Mouse (Mus musculus) ES-Bruce4 (cell line): ENCODE results near the gene Slc24a3.

ENCODE experiments used
- CTCF ChIP-seq: IDR thresholded peaks from one replicate; pipeline ENCODE4 v1.8.1; 2011; ENCODE audit warnings: low read depth, low read length
- EP300 ChIP-seq: IDR thresholded peaks from 2 replicates; pipeline ENCODE4 v1.6.1; 2011; ENCODE audit warnings: low read depth, low read length; ENCODE audit not compliant: insufficient read depth
- POLR2A ChIP-seq: IDR thresholded peaks from one replicate; pipeline ENCODE4 v1.8.1; 2011; ENCODE audit warnings: low read length; ENCODE audit not compliant: insufficient read depth

DNA sequence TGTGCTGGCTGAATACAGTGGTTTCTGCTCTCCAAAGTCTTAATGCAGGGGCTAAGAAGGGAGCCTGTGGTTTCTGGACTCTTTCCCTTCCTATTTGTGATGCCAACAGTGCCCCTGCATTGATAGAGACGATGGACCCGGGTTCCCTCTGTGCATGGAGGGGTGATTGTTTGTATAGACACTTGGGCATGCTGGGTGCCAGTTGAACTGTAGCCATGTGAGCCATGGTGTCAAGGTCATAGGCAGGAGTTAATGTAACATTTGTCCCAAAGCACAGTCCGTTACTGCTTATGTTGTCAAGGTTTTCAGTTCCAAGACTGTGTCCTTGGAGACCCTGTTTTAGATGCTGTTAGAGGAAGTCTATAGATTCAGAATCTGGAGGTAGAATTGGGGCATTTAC, 80.6 kb downstream of the Slc24a3 start:
- TF ChIP-seq CTCF (no peak), POLR2A (no peak), EP300 (no peak)
